Mouse (Mus musculus) hindbrain, embryonic 13.5 days (tissue): ENCODE measurements around the gene Trim13. TPM values are rescaled to one million over a fixed set of nuclear protein-coding genes. Genes with fewer than 3 reads are reported as not detected.
"Not testable (repeated sequence)": the region's sequence is repeated elsewhere in the genome, so short reads cannot be mapped to it uniquely, and the experiment has no call there.

Source experiments
- ATAC-seq: fragments of 200-750 bp; cut with Nextera tagmentation; 2 replicates; pipeline ENCODE4 v1.8.0; 2017; ENCODE audit warnings: moderate TSS enrichment; ENCODE audit not compliant: low FRiP score
- H3K27ac ChIP-seq: fragments of 300-500 bp; sonication (generic); 2 replicates; pipeline ENCODE4 v1.5.1; 2015; ENCODE audit warnings: inconsistent platforms, mild to moderate bottlenecking, moderate library complexity
- H3K27me3 ChIP-seq: fragments of 300-500 bp; sonication (generic); 2 replicates; pipeline ENCODE4 v1.6.1; 2015; ENCODE audit warnings: mild to moderate bottlenecking, inconsistent platforms
- H3K36me3 ChIP-seq: fragments of 300-500 bp; sonication (generic); 2 replicates; pipeline ENCODE4 v1.6.1; 2015; ENCODE audit warnings: mild to moderate bottlenecking, inconsistent platforms
- H3K4me1 ChIP-seq: fragments of 300-500 bp; sonication (generic); replicated peaks from 2 replicates; pipeline ENCODE4 v1.6.1; 2015; ENCODE audit warnings: inconsistent platforms
- H3K4me2 ChIP-seq: fragments of 300-500 bp; sonication (generic); 2 replicates; pipeline ENCODE4 v1.6.1; 2015; ENCODE audit warnings: inconsistent platforms, mild to moderate bottlenecking, moderate library complexity
- H3K4me3 ChIP-seq: fragments of 300-500 bp; sonication (generic); 2 replicates; pipeline ENCODE4 v1.5.1; 2015; ENCODE audit warnings: mild to moderate bottlenecking, inconsistent platforms
- H3K9ac ChIP-seq: fragments of 300-500 bp; sonication (generic); 2 replicates; pipeline ENCODE4 v1.6.1; 2015; ENCODE audit warnings: mild to moderate bottlenecking, inconsistent platforms
- H3K9me3 ChIP-seq: fragments of 300-500 bp; sonication (generic); 2 replicates; pipeline ENCODE4 v1.6.1; 2016; ENCODE audit warnings: inconsistent platforms
- WGBS: fragments of 180-500 bp; shearing (Covaris S2); methylation state at CpG from one replicate; pipeline ENCODE4 v1.1.7; 2015; 5-methylcytosine and 5-hydroxymethylcytosine counted together
- polyA plus RNA-seq: library from polyadenylated mRNA; unstranded; fragments of >200 nt; fragmentation: Nextera tagmentation; extraction: Ambion mirVana; gene quantifications from 2 replicates; pipeline ENCODE4 v1.2.1, GENCODE M21; 2015

Trim13 gene
- polyA plus RNA-seq = 53.7 and 58.8 TPM in 2 replicates

- Histone ChIP-seq H3K4me2 (peak within 1 kb of the TSS; percentile 75), H3K4me3 (peak within 1 kb of the TSS; percentile 80), H3K36me3 (peaks cover 4% of the 10 kb centered on the region), H3K9me3 (no peaks in the 10 kb centered on the region), H3K4me1 (peaks cover 26% of the 10 kb centered on the region), H3K27ac (no peak within 1 kb of the TSS), H3K9ac (no peak within 1 kb of the TSS), H3K27me3 (no peaks in the 10 kb centered on the region)
- ATAC-seq = no peak
- 55% methylated on average over 5 of the region's 5 CpGs for WGBS
These were observed at the start of gene Trim13 for GRCm38 (mm10) chr14:61597968-61598367. Trim13 (plus strand) TSS chr14:61598247.

- no peak for ATAC-seq
- no peak overlapping the region for H3K4me3 ChIP-seq
- no peak overlapping the region for H3K27ac ChIP-seq
- H3K27me3 ChIP-seq = no peaks in the 10 kb centered on the region
- 88% methylated on average over 1 of the region's 1 CpGs for WGBS
- H3K9me3 ChIP-seq = no peaks in the 10 kb centered on the region
- H3K4me2 ChIP-seq = no peak overlapping the region
- peaks cover 26% of the 10 kb centered on the region for H3K36me3 ChIP-seq
- H3K4me1 ChIP-seq = no peaks in the 10 kb centered on the region
- no peak overlapping the region for H3K9ac ChIP-seq
These were observed 49.4 kb upstream of the Trim13 start for GRCm38 (mm10) chr14:61548614-61549013.

GRCm38 (mm10) chr14:61555931-61556288 lies 42.1 kb upstream of the Trim13 start:
- ATAC-seq = no peak
- 7% methylated on average over 6 of the region's 6 CpGs for WGBS
- Histone ChIP-seq H3K27me3 (no peaks in the 10 kb centered on the region), H3K9ac (peak overlapping the region; percentile 81), H3K4me2 (peak overlapping the region; percentile 78), H3K36me3 (no peaks in the 10 kb centered on the region), H3K9me3 (no peaks in the 10 kb centered on the region), H3K4me1 (0 out of 2 replicates have a peak, but pooled peaks cover 3% of the 10 kb centered on the region), H3K27ac (peak overlapping the region; percentile 94), H3K4me3 (peak overlapping the region; percentile 73)

- Histone ChIP-seq H3K27me3 (no peaks in the 10 kb centered on the region), H3K9ac (peak within 1 kb of the TSS; percentile 81), H3K4me1 (0 out of 2 replicates have a peak, but pooled peaks cover 3% of the 10 kb centered on the region), H3K4me3 (peak within 1 kb of the TSS; percentile 73), H3K9me3 (no peaks in the 10 kb centered on the region), H3K36me3 (no peaks in the 10 kb centered on the region), H3K4me2 (peak within 1 kb of the TSS; percentile 78), H3K27ac (peak within 1 kb of the TSS; percentile 94)
- 0% methylated on average over 72 of the region's 72 CpGs for WGBS
- peak; percentile 99 for ATAC-seq
These were observed 41.5 kb upstream of the Trim13 start, which contains the start of gene Spryd7 for GRCm38 (mm10) chr14:61556289-61557147. Spryd7 (minus strand) TSS chr14:61556886.

GRCm38 (mm10) chr14:61558901-61559300 lies 39.1 kb upstream of the Trim13 start:
- Histone ChIP-seq H3K27me3 (no peaks in the 10 kb centered on the region), H3K36me3 (no peaks in the 10 kb centered on the region), H3K4me1 (0 out of 2 replicates have a peak, but pooled peaks cover 3% of the 10 kb centered on the region), H3K9ac (no peak overlapping the region), H3K4me3 (no peak overlapping the region), H3K9me3 (no peaks in the 10 kb centered on the region), H3K27ac (no peak overlapping the region), H3K4me2 (no peak overlapping the region)
- 93% methylated on average over 6 of the region's 6 CpGs for WGBS
- ATAC-seq = no peak

- H3K9me3 ChIP-seq = no peaks in the 10 kb centered on the region
- no peak overlapping the region for H3K9ac ChIP-seq
- 76% methylated on average over 3 of the region's 3 CpGs for WGBS
- no peak overlapping the region for H3K4me2 ChIP-seq
- no peak for ATAC-seq
- 0 out of 2 replicates have a peak, but pooled peaks cover 3% of the 10 kb centered on the region for H3K4me1 ChIP-seq
- no peaks in the 10 kb centered on the region for H3K27me3 ChIP-seq
- no peak overlapping the region for H3K4me3 ChIP-seq
- no peaks in the 10 kb centered on the region for H3K36me3 ChIP-seq
- H3K27ac ChIP-seq = no peak overlapping the region
These were observed 38.2 kb upstream of the Trim13 start for GRCm38 (mm10) chr14:61559856-61560255.

GRCm38 (mm10) chr14:61566211-61566610 lies 31.8 kb upstream of the Trim13 start:
- H3K4me1 ChIP-seq, ATAC-seq: not testable (repeated sequence)
- 96% methylated on average over 4 of the region's 4 CpGs for WGBS

GRCm38 (mm10) chr14:61569344-61569743 lies 28.7 kb upstream of the Trim13 start:
- Histone ChIP-seq H3K4me1 (no peaks in the 10 kb centered on the region), H3K36me3 (no peaks in the 10 kb centered on the region), H3K27ac (no peak overlapping the region), H3K4me2 (no peak overlapping the region), H3K9me3 (no peaks in the 10 kb centered on the region), H3K27me3 (no peaks in the 10 kb centered on the region), H3K9ac (no peak overlapping the region), H3K4me3 (no peak overlapping the region)
- WGBS = 70% methylated on average over 2 of the region's 2 CpGs
- ATAC-seq = no peak

More at GRCm38 (mm10) chr14:61566211-61566610, 31.8 kb upstream of the Trim13 start:
- H3K4me3 ChIP-seq, H3K9ac ChIP-seq, H3K4me2 ChIP-seq, H3K9me3 ChIP-seq, H3K27ac ChIP-seq, H3K27me3 ChIP-seq, H3K36me3 ChIP-seq: not testable (repeated sequence)

- H3K4me3 ChIP-seq = no peak overlapping the region
- H3K36me3 ChIP-seq = no peaks in the 10 kb centered on the region
- H3K27ac ChIP-seq = no peak overlapping the region
- no peaks in the 10 kb centered on the region for H3K9me3 ChIP-seq
- ATAC-seq = no peak
- no peak overlapping the region for H3K9ac ChIP-seq
- no peak overlapping the region for H3K4me2 ChIP-seq
- no peaks in the 10 kb centered on the region for H3K27me3 ChIP-seq
- 12% methylated on average over 4 of the region's 4 CpGs for WGBS
- no peaks in the 10 kb centered on the region for H3K4me1 ChIP-seq
These were observed 26.7 kb upstream of the Trim13 start for GRCm38 (mm10) chr14:61571366-61571765.

- no peaks in the 10 kb centered on the region for H3K27me3 ChIP-seq
- H3K4me3 ChIP-seq = no peak overlapping the region
- H3K4me1 ChIP-seq = no peaks in the 10 kb centered on the region
- no peak overlapping the region for H3K9ac ChIP-seq
- WGBS = 71% methylated on average over 2 of the region's 2 CpGs
- H3K9me3 ChIP-seq = no peaks in the 10 kb centered on the region
- no peak overlapping the region for H3K4me2 ChIP-seq
- no peak for ATAC-seq
- no peaks in the 10 kb centered on the region for H3K36me3 ChIP-seq
- no peak overlapping the region for H3K27ac ChIP-seq
These were observed 25.9 kb upstream of the Trim13 start for GRCm38 (mm10) chr14:61572131-61572530.

GRCm38 (mm10) chr14:61575066-61575465 lies 23.0 kb upstream of the Trim13 start:
- no peak for ATAC-seq
- WGBS = 90% methylated on average over 10 of the region's 10 CpGs
- no peak overlapping the region for H3K27ac ChIP-seq

GRCm38 (mm10) chr14:61575941-61576340 lies 22.1 kb upstream of the Trim13 start:
- no peak for ATAC-seq
- Histone ChIP-seq H3K9ac (no peak overlapping the region), H3K27ac (no peak overlapping the region), H3K4me2 (no peak overlapping the region), H3K4me1 (no peaks in the 10 kb centered on the region), H3K4me3 (no peak overlapping the region), H3K36me3 (no peaks in the 10 kb centered on the region), H3K27me3 (no peaks in the 10 kb centered on the region), H3K9me3 (no peaks in the 10 kb centered on the region)
- WGBS = 94% methylated on average over 8 of the region's 8 CpGs

More at GRCm38 (mm10) chr14:61575066-61575465, 23.0 kb upstream of the Trim13 start:
- H3K4me1 ChIP-seq = no peaks in the 10 kb centered on the region
- H3K4me3 ChIP-seq = no peak overlapping the region
- no peak overlapping the region for H3K9ac ChIP-seq
- H3K36me3 ChIP-seq = no peaks in the 10 kb centered on the region
- no peaks in the 10 kb centered on the region for H3K9me3 ChIP-seq
- no peaks in the 10 kb centered on the region for H3K27me3 ChIP-seq
- no peak overlapping the region for H3K4me2 ChIP-seq
